Mouse (Mus musculus): ENCODE data around the gene Rhox2c.
"Not testable (repeated sequence)": the region's sequence is repeated elsewhere in the genome, so short reads cannot be mapped to it uniquely, and the experiment has no call there.

Rhox2c gene

DNA sequence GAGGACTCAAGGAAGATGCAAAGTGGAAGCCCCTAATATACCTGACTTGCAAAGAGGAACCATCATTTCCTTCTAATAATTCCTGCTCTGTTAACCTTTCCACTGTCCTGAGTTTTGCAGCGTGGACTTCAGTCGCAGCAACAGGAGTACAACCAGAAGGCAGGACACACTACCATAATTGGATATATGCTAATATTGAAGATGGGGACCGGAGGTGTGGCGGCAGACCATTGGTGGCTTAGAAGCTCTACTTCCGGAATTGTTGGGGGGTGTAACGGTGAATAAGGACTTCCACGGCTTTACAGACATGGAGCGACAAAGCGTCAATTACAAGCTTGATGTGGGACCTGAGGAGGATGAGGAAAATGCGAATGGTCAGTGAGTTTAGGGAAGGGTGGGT is at the start of gene Rhox2c:
TSS of gene Rhox2c (plus strand) at position 301 of the 400 bp plus-strand sequence.
- DNase-seq (ENCODE audit: low spot score), result not testable (repeated sequence)

DNA sequence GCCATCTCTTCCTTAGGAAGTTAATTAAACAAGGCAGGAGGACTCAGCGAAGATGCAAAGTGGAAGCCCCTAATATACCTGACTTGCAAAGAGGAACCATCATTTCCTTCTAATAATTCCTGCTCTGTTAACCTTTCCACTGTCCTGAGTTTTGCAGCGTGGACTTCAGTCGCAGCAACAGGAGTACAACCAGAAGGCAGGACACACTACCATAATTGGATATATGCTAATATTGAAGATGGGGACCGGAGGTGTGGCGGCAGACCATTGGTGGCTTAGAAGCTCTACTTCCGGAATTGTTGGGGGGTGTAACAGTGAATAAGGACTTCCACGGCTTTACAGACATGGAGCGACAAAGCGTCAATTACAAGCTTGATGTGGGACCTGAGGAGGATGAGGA is 41.7 kb upstream of the Rhox2c start, which contains the start of gene Rhox2b:
TSS of gene Rhox2b (plus strand) at position 301 of the 400 bp plus-strand sequence.
- DNase-seq (ENCODE audit: low spot score), result not testable (repeated sequence)

DNA sequence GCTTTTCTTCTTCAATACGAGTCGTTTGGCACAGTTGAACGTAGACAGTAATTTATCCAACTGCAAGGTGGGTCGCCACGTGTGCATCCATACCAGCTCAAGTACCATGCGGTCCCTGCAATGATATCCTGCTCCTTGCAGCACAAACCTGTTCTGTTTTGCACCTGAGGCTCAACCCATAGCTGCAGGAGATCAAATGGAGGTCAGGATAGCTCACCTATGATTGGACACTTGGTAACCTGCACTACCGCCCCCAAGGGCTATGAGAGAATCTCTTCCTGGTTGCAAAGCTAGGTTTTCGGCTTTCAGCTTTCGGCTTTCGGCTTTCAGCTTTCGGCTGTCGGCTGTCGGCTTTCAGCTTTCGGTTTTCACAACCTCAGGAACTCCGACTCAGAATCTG is 21.3 kb upstream of the Rhox2c start, which contains the start of gene Rhox4b:
TSS of gene Rhox4b (plus strand) at position 301 of the 400 bp plus-strand sequence.
- not testable (repeated sequence) for DNase-seq (ENCODE audit: low spot score)

DNA sequence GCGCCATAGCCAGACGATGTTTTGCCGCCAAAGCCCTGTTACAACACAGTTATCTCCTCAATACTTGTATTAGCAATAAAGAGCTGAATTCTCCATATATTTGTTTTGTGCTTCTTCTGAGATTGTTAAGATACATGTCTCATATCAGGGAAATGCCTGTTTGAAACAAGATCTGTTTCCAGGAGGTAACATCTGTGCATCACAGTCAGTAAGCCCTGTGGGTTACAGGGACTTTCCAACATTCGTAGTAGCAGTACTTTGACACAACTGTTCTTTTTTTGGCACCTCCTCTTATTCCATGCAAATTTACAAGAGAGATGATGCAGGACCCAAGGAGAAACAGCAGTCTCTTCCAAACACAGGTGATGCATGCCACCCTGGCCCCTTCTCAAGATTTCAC is 4.8 kb downstream of the Rhox2c start, which contains the start of gene Rhox3c:
TSS of gene Rhox3c (plus strand) at position 301 of the 400 bp plus-strand sequence.
- not testable (repeated sequence) for DNase-seq (ENCODE audit: low spot score)

DNA sequence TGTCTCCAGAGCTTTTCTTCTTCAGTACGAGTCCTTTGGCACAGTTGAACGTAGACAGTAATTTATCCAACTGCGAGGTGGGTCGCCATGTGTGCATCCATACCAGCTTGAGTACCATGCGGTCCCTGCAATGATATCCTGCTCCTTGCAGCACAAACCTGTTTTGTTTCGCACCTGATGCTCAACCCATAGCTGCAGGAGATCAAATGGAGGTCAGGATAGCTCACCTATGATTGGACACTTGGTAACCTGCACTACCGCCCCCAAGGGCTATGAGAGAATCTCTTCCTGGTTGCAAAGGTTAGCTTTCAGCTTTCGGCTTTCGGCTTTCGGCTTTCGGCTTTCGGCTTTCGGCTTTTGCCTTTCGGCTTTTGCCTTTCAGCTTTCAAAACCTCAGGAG is 26.6 kb downstream of the Rhox2c start, which contains the start of gene Rhox4c:
TSS of gene Rhox4c (plus strand) at position 301 of the 400 bp plus-strand sequence.
- not testable (repeated sequence) for DNase-seq (ENCODE audit: low spot score)

DNA sequence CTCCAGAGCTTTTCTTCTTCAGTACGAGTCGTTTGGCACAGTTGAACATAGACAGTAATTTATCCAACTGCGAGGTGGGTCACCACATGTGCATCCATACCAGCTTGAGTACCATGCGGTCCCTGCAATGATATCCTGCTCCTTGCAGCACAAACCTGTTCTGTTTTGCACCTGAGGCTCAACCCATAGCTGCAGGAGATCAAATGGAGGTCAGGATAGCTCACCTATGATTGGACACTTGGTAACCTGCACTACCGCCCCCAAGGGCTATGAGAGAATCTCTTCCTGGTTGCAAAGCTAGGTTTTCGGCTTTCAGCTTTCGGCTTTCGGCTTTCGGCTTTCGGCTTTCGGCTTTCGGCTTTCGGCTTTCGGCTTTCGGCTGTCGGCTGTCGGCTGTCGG is 60.6 kb downstream of the Rhox2c start, which contains the start of gene Rhox4d:
TSS of gene Rhox4d (plus strand) at position 301 of the 400 bp plus-strand sequence.
- DNase-seq (ENCODE audit: low spot score), result not testable (repeated sequence)
